Mouse (Mus musculus): ENCODE measurements around the gene Clic4. TPM values are rescaled to one million over a fixed set of nuclear protein-coding genes. Genes with fewer than 3 reads are reported as not detected.

Clic4 gene
- polyA plus RNA-seq, 1 experiment from 2014 or later, result 107 TPM

GRCm38 (mm10) chr4:135248250-135249018, 24.2 kb downstream of the Clic4 start:
- Histone ChIP-seq H3K27ac (ENCODE audit: low read depth) (no peak overlapping the region; the same call in 1 of the 2 replicates), H3K9me3 (ENCODE audit: control insufficient read depth, low read length) (0 out of 2 replicates have a peak, but pooled peaks cover 3% of the 10 kb centered on the region), H3K36me3 (ENCODE audit: control insufficient read depth, insufficient read depth, low read length) (no peaks in the 10 kb centered on the region), H3K9ac (ENCODE audit: low read length) (no peak overlapping the region), H3K4me3 (ENCODE audit: low read depth, low read length) (no peak overlapping the region), H3K27me3 (replicated peaks; ENCODE audit: control insufficient read depth, insufficient read depth, low read length) (no peaks in the 10 kb centered on the region), H3K4me1 (replicated peaks; ENCODE audit: control insufficient read depth, insufficient read depth, low read length) (peaks cover 38% of the 10 kb centered on the region), H3K4me2 (ENCODE audit: low read length) (no peak overlapping the region)
- no peak for ATAC-seq (replicated peaks; ENCODE audit: low FRiP score, low TSS enrichment, low read depth)
- WGBS, result 72% methylated on average over 9 of the region's 9 CpGs
- DNase-seq (ENCODE audit: low spot score), result no peak

GRCm38 (mm10) chr4:135246866-135247756, 25.5 kb downstream of the Clic4 start:
- Histone ChIP-seq H3K4me2 (ENCODE audit: low read length) (no peak overlapping the region), H3K27ac (ENCODE audit: low read depth) (no peak overlapping the region), H3K9me3 (ENCODE audit: control insufficient read depth, low read length) (0 out of 2 replicates have a peak, but pooled peaks cover 3% of the 10 kb centered on the region), H3K9ac (ENCODE audit: low read length) (no peak overlapping the region), H3K36me3 (ENCODE audit: control insufficient read depth, insufficient read depth, low read length) (no peaks in the 10 kb centered on the region), H3K4me3 (ENCODE audit: low read depth, low read length) (no peak overlapping the region), H3K27me3 (replicated peaks; ENCODE audit: control insufficient read depth, insufficient read depth, low read length) (no peaks in the 10 kb centered on the region), H3K4me1 (replicated peaks; ENCODE audit: control insufficient read depth, insufficient read depth, low read length) (peaks cover 32% of the 10 kb centered on the region)
- WGBS, result 80% methylated on average over 23 of the region's 23 CpGs
- no peak for ATAC-seq (replicated peaks; ENCODE audit: low FRiP score, low TSS enrichment, low read depth)
- DNase-seq (ENCODE audit: low spot score), result no peak

GRCm38 (mm10) chr4:135246444-135246843, 26.2 kb downstream of the Clic4 start:
- ATAC-seq (replicated peaks; ENCODE audit: low FRiP score, low TSS enrichment, low read depth) (no peak), DNase-seq (ENCODE audit: low spot score) (no peak)
- Histone ChIP-seq H3K4me3 (ENCODE audit: low read depth, low read length) (no peak overlapping the region), H3K27ac (ENCODE audit: low read depth) (no peak overlapping the region), H3K9ac (ENCODE audit: low read length) (no peak overlapping the region), H3K4me1 (replicated peaks; ENCODE audit: control insufficient read depth, insufficient read depth, low read length) (peaks cover 35% of the 10 kb centered on the region), H3K9me3 (ENCODE audit: control insufficient read depth, low read length) (0 out of 2 replicates have a peak, but pooled peaks cover 3% of the 10 kb centered on the region), H3K27me3 (replicated peaks; ENCODE audit: control insufficient read depth, insufficient read depth, low read length) (no peaks in the 10 kb centered on the region), H3K36me3 (ENCODE audit: control insufficient read depth, insufficient read depth, low read length) (no peaks in the 10 kb centered on the region), H3K4me2 (ENCODE audit: low read length) (no peak overlapping the region)
- WGBS, result 77% methylated on average over 2 of the region's 2 CpGs

- Histone ChIP-seq H3K4me1 (replicated peaks; ENCODE audit: control insufficient read depth, insufficient read depth, low read length) (peaks cover 34% of the 10 kb centered on the region), H3K27ac (ENCODE audit: low read depth) (no peak overlapping the region)
These were observed 26.8 kb downstream of the Clic4 start for GRCm38 (mm10) chr4:135245841-135246240.

GRCm38 (mm10) chr4:135244335-135244734, 28.3 kb downstream of the Clic4 start:
- no peak for DNase-seq (ENCODE audit: low spot score)
- WGBS, result 92% methylated on average over 3 of the region's 3 CpGs
- no peak overlapping the region for H3K27ac ChIP-seq (ENCODE audit: low read depth)

More at GRCm38 (mm10) chr4:135245841-135246240, 26.8 kb downstream of the Clic4 start:
- WGBS, result 89% methylated on average over 11 of the region's 11 CpGs
- H3K9ac ChIP-seq (ENCODE audit: low read length), result no peak overlapping the region
- no peak overlapping the region for H3K4me3 ChIP-seq (ENCODE audit: low read depth, low read length)
- DNase-seq (ENCODE audit: low spot score) (no peak), ATAC-seq (replicated peaks; ENCODE audit: low FRiP score, low TSS enrichment, low read depth) (no peak)
- H3K27me3 ChIP-seq (replicated peaks; ENCODE audit: control insufficient read depth, insufficient read depth, low read length), result no peaks in the 10 kb centered on the region
- no peaks in the 10 kb centered on the region for H3K36me3 ChIP-seq (ENCODE audit: control insufficient read depth, insufficient read depth, low read length)
- H3K9me3 ChIP-seq (ENCODE audit: control insufficient read depth, low read length), result 0 out of 2 replicates have a peak, but pooled peaks cover 3% of the 10 kb centered on the region
- H3K4me2 ChIP-seq (ENCODE audit: low read length), result no peak overlapping the region

GRCm38 (mm10) chr4:135242913-135243541, 29.6 kb downstream of the Clic4 start:
- Histone ChIP-seq H3K4me2 (ENCODE audit: low read length) (no peak overlapping the region), H3K4me1 (replicated peaks; ENCODE audit: control insufficient read depth, insufficient read depth, low read length) (peaks cover 40% of the 10 kb centered on the region), H3K9me3 (ENCODE audit: control insufficient read depth, low read length) (no peaks in the 10 kb centered on the region), H3K36me3 (ENCODE audit: control insufficient read depth, insufficient read depth, low read length) (peaks cover 7% of the 10 kb centered on the region), H3K9ac (ENCODE audit: low read length) (no peak overlapping the region), H3K4me3 (ENCODE audit: low read depth, low read length) (no peak overlapping the region), H3K27ac (ENCODE audit: low read depth) (no peak overlapping the region), H3K27me3 (replicated peaks; ENCODE audit: control insufficient read depth, insufficient read depth, low read length) (no peaks in the 10 kb centered on the region)
- ATAC-seq (replicated peaks; ENCODE audit: low FRiP score, low TSS enrichment, low read depth) (no peak), DNase-seq (ENCODE audit: low spot score) (no peak)
- 79% methylated on average over 7 of the region's 7 CpGs for WGBS

More at GRCm38 (mm10) chr4:135244335-135244734, 28.3 kb downstream of the Clic4 start:
- no peak for ATAC-seq (replicated peaks; ENCODE audit: low FRiP score, low TSS enrichment, low read depth)
- Histone ChIP-seq H3K36me3 (ENCODE audit: control insufficient read depth, insufficient read depth, low read length) (no peaks in the 10 kb centered on the region), H3K27me3 (replicated peaks; ENCODE audit: control insufficient read depth, insufficient read depth, low read length) (no peaks in the 10 kb centered on the region), H3K9ac (ENCODE audit: low read length) (no peak overlapping the region), H3K9me3 (ENCODE audit: control insufficient read depth, low read length) (0 out of 2 replicates have a peak, but pooled peaks cover 3% of the 10 kb centered on the region), H3K4me3 (ENCODE audit: low read depth, low read length) (no peak overlapping the region), H3K4me2 (ENCODE audit: low read length) (no peak overlapping the region), H3K4me1 (replicated peaks; ENCODE audit: control insufficient read depth, insufficient read depth, low read length) (peaks cover 42% of the 10 kb centered on the region)

- Histone ChIP-seq H3K9ac (ENCODE audit: low read length) (no peak overlapping the region), H3K4me1 (replicated peaks; ENCODE audit: control insufficient read depth, insufficient read depth, low read length) (peaks cover 37% of the 10 kb centered on the region), H3K4me3 (ENCODE audit: low read depth, low read length) (no peak overlapping the region), H3K27me3 (replicated peaks; ENCODE audit: control insufficient read depth, insufficient read depth, low read length) (no peaks in the 10 kb centered on the region), H3K4me2 (ENCODE audit: low read length) (no peak overlapping the region), H3K9me3 (ENCODE audit: control insufficient read depth, low read length) (no peaks in the 10 kb centered on the region), H3K27ac (ENCODE audit: low read depth) (no peak overlapping the region), H3K36me3 (ENCODE audit: control insufficient read depth, insufficient read depth, low read length) (peaks cover 13% of the 10 kb centered on the region)
- WGBS, result 83% methylated on average over 5 of the region's 5 CpGs
- ATAC-seq (replicated peaks; ENCODE audit: low FRiP score, low TSS enrichment, low read depth), result no peak
- DNase-seq (ENCODE audit: low spot score), result no peak
These were observed 30.2 kb downstream of the Clic4 start for GRCm38 (mm10) chr4:135242383-135242782.

- Histone ChIP-seq H3K27ac (ENCODE audit: low read depth) (peak overlapping the region; percentile 18; the same call in 1 of the 2 replicates), H3K4me2 (ENCODE audit: low read length) (no peak overlapping the region), H3K27me3 (replicated peaks; ENCODE audit: control insufficient read depth, insufficient read depth, low read length) (no peaks in the 10 kb centered on the region), H3K4me1 (replicated peaks; ENCODE audit: control insufficient read depth, insufficient read depth, low read length) (peaks cover 34% of the 10 kb centered on the region), H3K9ac (ENCODE audit: low read length) (no peak overlapping the region), H3K36me3 (ENCODE audit: control insufficient read depth, insufficient read depth, low read length) (peaks cover 20% of the 10 kb centered on the region), H3K9me3 (ENCODE audit: control insufficient read depth, low read length) (no peaks in the 10 kb centered on the region), H3K4me3 (ENCODE audit: low read depth, low read length) (no peak overlapping the region)
- WGBS, result 31% methylated on average over 5 of the region's 5 CpGs
- ATAC-seq (replicated peaks; ENCODE audit: low FRiP score, low TSS enrichment, low read depth), result no peak
- DNase-seq (ENCODE audit: low spot score), result no peak
These were observed 30.9 kb downstream of the Clic4 start for GRCm38 (mm10) chr4:135241669-135242068.
